Comparison of ENCODE assay signal across 12 mouse cellular contexts in genomic region chr12:100127866-100128480, GRCm38 (mm10). TPM values are rescaled to one million over a fixed set of nuclear protein-coding genes. Genes with fewer than 3 reads are reported as not detected.
DNase-seq lines count a peak whose midpoint lies in the region; ATAC-seq and TF ChIP-seq lines count a peak whose summit lies in the region.
"Had no signal": no experiment of that assay in that cellular context is flagged by ENCODE, and none has a peak within 500 bp of the region (broad histone marks: within the 10 kb centered on the region; RNA-seq: fewer than 3 reads in every experiment).

No protein-coding gene starts in this region.

- peak in 1 of 2 experiments; percentile 48 for DNase-seq in cerebellum, adult 2 months
- DNase-seq in cerebellum, adult 9-11 months: no peak
- peak; percentile 41 to 61 for DNase-seq in left cerebral cortex, adult 18-20 months (ENCODE audit: low spot score in 2 of 2)
- DNase-seq in left cerebral cortex, adult 8-10 months (ENCODE audit: low spot score in 2 of 2): no peak
- DNase-seq in lung, postnatal 4 days: peak; percentile 70 to 76
- DNase-seq in cerebellum, adult 8-10 months: no peak
- DNase-seq: cerebellum, adult 18-20 months had no signal

- H3K4me1 ChIP-seq in cerebellum, adult 2 months (ENCODE audit: control insufficient read depth, insufficient read depth, low read length): peaks cover 35% of the 10 kb centered on the region
- H3K4me1 ChIP-seq in intestine, postnatal 0 days (replicated peaks; ENCODE audit: control insufficient read depth, insufficient read depth, low read length): 0 out of 2 replicates have a peak, but pooled peaks cover 2% of the 10 kb centered on the region
- H3K4me1 ChIP-seq: forebrain, embryonic 15.5 days; neural tube, embryonic 12.5 days had no signal

- ATAC-seq in intestine, postnatal 0 days: no peak
- no peak for ATAC-seq in granulocyte monocyte progenitor cell, adult 5-6 weeks (replicated peaks; ENCODE audit: poor library complexity, severe bottlenecking)
- ATAC-seq: forebrain, embryonic 15.5 days had no signal

- no peaks in the 10 kb centered on the region for H3K27me3 ChIP-seq in cerebellum, adult 2 months (ENCODE audit: control insufficient read depth, insufficient read depth, low read length)
- H3K27me3 ChIP-seq in intestine, postnatal 0 days (replicated peaks; ENCODE audit: control insufficient read depth, insufficient read depth, low read length): no peaks in the 10 kb centered on the region
- H3K27me3 ChIP-seq: forebrain, embryonic 15.5 days; limb, embryonic 13.5 days; neural tube, embryonic 12.5 days had no signal

- TF ChIP-seq CTCF in cerebellum, adult 2 months (IDR thresholded peaks at IDR 0.05; ENCODE audit: borderline replicate concordance, insufficient read depth, low read depth, low read length): no peak
- no peak for TF ChIP-seq CTCF in intestine, postnatal 0 days (IDR thresholded peaks at IDR 0.05; ENCODE audit: low read depth)

- peak overlapping the region; percentile 47 for H3K27ac ChIP-seq in cerebellum, adult 2 months (ENCODE audit: insufficient read depth, low read length)
- H3K27ac ChIP-seq in intestine, postnatal 0 days (ENCODE audit: low read depth, low read length): peak overlapping the region; percentile 5; the same call in 1 of the 2 replicates
- H3K27ac ChIP-seq: forebrain, embryonic 15.5 days; neural tube, embryonic 12.5 days had no signal

- no peak overlapping the region for H3K9ac ChIP-seq in intestine, postnatal 0 days (ENCODE audit: low read depth, low read length)
- H3K9ac ChIP-seq: forebrain, embryonic 15.5 days; neural tube, embryonic 12.5 days had no signal

- 36% methylated on average over 8 of the region's 8 CpGs for WGBS in cerebellum, adult 2 months
- 41% methylated on average over 8 of the region's 8 CpGs for WGBS in intestine, postnatal 0 days

- peaks cover 79% of the 10 kb centered on the region for H3K36me3 ChIP-seq in intestine, postnatal 0 days (ENCODE audit: control insufficient read depth, insufficient read depth)

- no peak overlapping the region for H3K4me2 ChIP-seq in intestine, postnatal 0 days (replicated peaks; ENCODE audit: low read depth)
- H3K4me2 ChIP-seq: forebrain, embryonic 15.5 days; limb, embryonic 13.5 days; neural tube, embryonic 12.5 days had no signal

- TF ChIP-seq POLR2A in cerebellum, adult 2 months (IDR thresholded peaks at IDR 0.05; ENCODE audit: borderline replicate concordance, insufficient read depth, low read length): no peak

- H3K4me3 ChIP-seq in cerebellum, adult 2 months (replicated peaks; ENCODE audit: insufficient read depth, low read depth, low read length): no peak overlapping the region
- no peak overlapping the region for H3K4me3 ChIP-seq in intestine, postnatal 0 days (ENCODE audit: low read depth, low read length)
- H3K4me3 ChIP-seq: forebrain, embryonic 15.5 days; limb, embryonic 13.5 days; neural tube, embryonic 12.5 days had no signal

- H3K9me3 ChIP-seq in intestine, postnatal 0 days (ENCODE audit: control insufficient read depth): no peaks in the 10 kb centered on the region
- H3K9me3 ChIP-seq: forebrain, embryonic 15.5 days; limb, embryonic 13.5 days; neural tube, embryonic 12.5 days had no signal

RNA-seq across cellular contexts. Expression of gene Psmc1, which starts 18.0 kb away (rescaled TPM):
- polyA plus RNA-seq in cerebellum, adult 2 months (2012; rRNA removed): 163 and 177 TPM in 2 replicates
- total RNA-seq in left cerebral cortex, adult 18-20 months (2021): 100 to 1,000 TPM; 196 to 225 TPM
- 100 to 1,000 TPM; 194 to 221 (median 211) TPM for total RNA-seq in left cerebral cortex, adult 8-10 months (2022)
- polyA plus RNA-seq in intestine, postnatal 0 days (2015; fragmentation: Nextera tagmentation; extraction: Ambion mirVana): 154 and 155 TPM in 2 replicates
- 168 and 202 TPM in 2 replicates for total RNA-seq in granulocyte monocyte progenitor cell, adult 5-6 weeks (2014; fragmentation: Nextera tagmentation)
- 190 and 241 TPM in 2 replicates for total RNA-seq in granulocyte monocyte progenitor cell, adult 5-6 weeks (2017)

RNA-seq across cellular contexts. Expression of gene Nrde2, which starts 31.5 kb away (rescaled TPM):
- polyA plus RNA-seq in cerebellum, adult 2 months (2012; rRNA removed): 14.8 and 16.9 TPM in 2 replicates
- 10 to 100 TPM; 16.9 to 17.7 TPM for total RNA-seq in left cerebral cortex, adult 18-20 months (2021)
- total RNA-seq in left cerebral cortex, adult 8-10 months (2022): 10 to 100 TPM; 18.0 to 21.0 (median 19.7) TPM
- polyA plus RNA-seq in intestine, postnatal 0 days (2015; fragmentation: Nextera tagmentation; extraction: Ambion mirVana): 7.8 and 8.6 TPM in 2 replicates
- 11.1 and 19.6 TPM in 2 replicates for total RNA-seq in granulocyte monocyte progenitor cell, adult 5-6 weeks (2014; fragmentation: Nextera tagmentation)
- total RNA-seq in granulocyte monocyte progenitor cell, adult 5-6 weeks (2017): 26.8 and 34.4 TPM in 2 replicates

Comparison
In these comparisons a context has a peak if more than half of its experiments do, and no peak if none do; other contexts are left out.
1. DNase-seq: peak in left cerebral cortex, adult 18-20 months (2 of 2) and lung, postnatal 4 days (2 of 2); none in cerebellum, adult 9-11 months (single experiment), left cerebral cortex, adult 8-10 months (0 of 2) and cerebellum, adult 8-10 months (single experiment).